Mouse (Mus musculus) heart, postnatal 0 days (tissue): ENCODE data around the gene Fv1.

ENCODE experiments used
- CTCF ChIP-seq: IDR thresholded peaks from 2 replicates; pipeline ENCODE4 v1.5.1; 2016; ENCODE audit warnings: antibody characterized with exemption, control low read depth, low read depth
- EP300 ChIP-seq: IDR thresholded peaks from 2 replicates; pipeline ENCODE4 v1.6.1; 2016; ENCODE audit warnings: antibody characterized with exemption, low read depth

- TF ChIP-seq CTCF (no peak), EP300 (no peak)
These were observed 11.1 kb downstream of the Fv1 start for GRCm38 (mm10) chr4:147879865-147880264.
